ENCODE assay signal across 8 mouse cellular contexts in the genomic region with DNA sequence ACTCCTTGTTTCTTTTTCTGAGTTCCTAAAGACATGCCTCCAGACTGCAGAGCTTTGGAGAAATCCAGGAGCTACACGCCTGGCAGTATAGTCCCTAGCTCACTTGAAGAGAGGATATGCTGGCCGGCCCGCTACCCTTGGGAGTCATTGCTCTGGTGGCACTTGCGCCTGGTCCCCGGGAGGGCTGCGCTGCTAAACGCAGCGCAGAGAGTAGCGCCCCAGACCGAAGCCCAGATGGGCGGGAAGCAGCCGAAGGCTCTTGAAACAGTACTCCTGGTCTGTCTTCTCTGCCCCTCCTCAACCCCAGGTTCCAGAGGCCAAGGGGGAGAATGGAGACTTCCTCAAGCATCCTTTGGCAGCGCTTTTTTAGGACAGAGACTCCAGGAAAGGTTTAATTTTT. TPM values are rescaled to one million over a fixed set of nuclear protein-coding genes. Genes with fewer than 3 reads are reported as not detected.
DNase-seq lines count a peak whose midpoint lies in the region; TF ChIP-seq lines count a peak whose summit lies in the region.

No protein-coding gene starts in this region.

- TF ChIP-seq CTCF in heart, adult 2 months (IDR thresholded peaks at IDR 0.05): no peak

- H3K79me2 ChIP-seq in heart, adult 2 months (replicated peaks; ENCODE audit: control insufficient read depth, insufficient read depth, low read length): no peaks in the 10 kb centered on the region

- TF ChIP-seq EP300 in heart, adult 2 months (IDR thresholded peaks at IDR 0.05; ENCODE audit: insufficient read depth, low read depth, low read length): no peak

- 1% methylated on average over 13 of the region's 13 CpGs for WGBS in heart, adult 2 months
- WGBS in hindbrain, embryonic 10.5 days: under 1% methylated on average over 13 of the region's 13 CpGs
- WGBS in midbrain, embryonic 10.5 days: under 1% methylated on average over 13 of the region's 13 CpGs

- no peak for TF ChIP-seq POLR2A in heart, adult 2 months (IDR thresholded peaks at IDR 0.05; ENCODE audit: insufficient read depth, low read depth, low read length)

- DNase-seq in heart, adult 2 months: no peak
- no peak for DNase-seq in heart, postnatal 36 days
- no peak for DNase-seq in ES-E14 (ENCODE audit: low read depth, low spot score)
- DNase-seq in hindbrain, embryonic 10.5 days (ENCODE audit: low spot score): no peak
- DNase-seq in midbrain, embryonic 10.5 days (ENCODE audit: low spot score): no peak
- DNase-seq in retina, postnatal 1 day: no peak
- DNase-seq in right cerebral cortex, postnatal 4 days: no peak
- DNase-seq in adrenal gland, adult 8-10 months: no peak

- H3K27ac ChIP-seq in heart, adult 2 months: no peak overlapping the region
- no peak overlapping the region for H3K27ac ChIP-seq in ES-E14 (ENCODE audit: insufficient read depth, low read depth, low read length, poor library complexity, severe bottlenecking)
- peak overlapping the region; percentile 81 for H3K27ac ChIP-seq in hindbrain, embryonic 10.5 days
- H3K27ac ChIP-seq in midbrain, embryonic 10.5 days (replicated peaks): peak overlapping the region; percentile 77

- H3K4me1 ChIP-seq in heart, adult 2 months (ENCODE audit: control insufficient read depth, insufficient read depth, low read length): no peaks in the 10 kb centered on the region
- H3K4me1 ChIP-seq in ES-E14 (ENCODE audit: control insufficient read depth in 2 of 2, insufficient read depth in 2 of 2, low read length in 2 of 2, poor library complexity in 1 of 2): no peaks in the 10 kb centered on the region
- peaks cover 72% of the 10 kb centered on the region for H3K4me1 ChIP-seq in hindbrain, embryonic 10.5 days (replicated peaks)
- peaks cover 70% of the 10 kb centered on the region for H3K4me1 ChIP-seq in midbrain, embryonic 10.5 days

- no peak overlapping the region for H3K9ac ChIP-seq in heart, adult 2 months (ENCODE audit: low read depth, low read length)
- H3K9ac ChIP-seq in ES-E14 (ENCODE audit: insufficient read depth, low read depth, low read length, poor library complexity, severe bottlenecking): no peak overlapping the region

- H3K36me3 ChIP-seq in heart, adult 2 months (ENCODE audit: control insufficient read depth, insufficient read depth, low read length): no peaks in the 10 kb centered on the region
- no peaks in the 10 kb centered on the region for H3K36me3 ChIP-seq in ES-E14 (ENCODE audit: control insufficient read depth, insufficient read depth, low read length, poor library complexity, severe bottlenecking)
- no peaks in the 10 kb centered on the region for H3K36me3 ChIP-seq in hindbrain, embryonic 10.5 days
- no peaks in the 10 kb centered on the region for H3K36me3 ChIP-seq in midbrain, embryonic 10.5 days

- peak overlapping the region; percentile 43 for H3K4me3 ChIP-seq in heart, adult 2 months
- peak overlapping the region; percentile 46 to 66 for H3K4me3 ChIP-seq in ES-E14 (ENCODE audit: insufficient read depth in 1 of 2, low read depth in 1 of 2, low read length in 2 of 2, poor library complexity in 1 of 2, severe bottlenecking in 1 of 2)
- peak overlapping the region; percentile 55 for H3K4me3 ChIP-seq in hindbrain, embryonic 10.5 days
- H3K4me3 ChIP-seq in midbrain, embryonic 10.5 days: peak overlapping the region; percentile 55

- intact Hi-C loops in heart, adult 2 months (cut with DNase I): loop anchor here (10.0 kb wide), 1 partner anchor 364 kb away; the partner anchor contains the start of gene Nr5a1
- intact Hi-C loops in heart, postnatal 36 days (cut with DNase I): no loop called here

- H3K9me3 ChIP-seq in ES-E14 (ENCODE audit: control insufficient read depth, insufficient read depth, low read depth, low read length): no peaks in the 10 kb centered on the region
- no peaks in the 10 kb centered on the region for H3K9me3 ChIP-seq in hindbrain, embryonic 10.5 days
- no peaks in the 10 kb centered on the region for H3K9me3 ChIP-seq in midbrain, embryonic 10.5 days (replicated peaks)

- H3K27me3 ChIP-seq in heart, adult 2 months (ENCODE audit: control insufficient read depth, insufficient read depth, low read length): peaks cover 45% of the 10 kb centered on the region
- peaks cover 100% of the 10 kb centered on the region for H3K27me3 ChIP-seq in hindbrain, embryonic 10.5 days (ENCODE audit: insufficient read depth, poor library complexity, severe bottlenecking)
- peaks cover 100% of the 10 kb centered on the region for H3K27me3 ChIP-seq in midbrain, embryonic 10.5 days (ENCODE audit: low read depth, poor library complexity, severe bottlenecking)

- in situ Hi-C loops in ES-E14 (cut with MboI; ENCODE audit: low sequenced_read_pairs in 2 of 2, unreplicated experiment in 2 of 2): no loop called here

TF ChIP-seq in ES-E14, 5 proteins besides CTCF, POLR2A, EP300 and RAD21:
- TF ChIP-seq MAFK (IDR thresholded peaks at IDR 0.05; ENCODE audit: insufficient read depth, low read depth, low read length) (no peak), ZNF384 (IDR thresholded peaks at IDR 0.05; ENCODE audit: low read depth, low read length) (no peak), HCFC1 (IDR thresholded peaks at IDR 0.05; ENCODE audit: borderline replicate concordance, insufficient read depth, low read length) (no peak), ZC3H11A (IDR thresholded peaks at IDR 0.05; ENCODE audit: borderline replicate concordance, low read depth, low read length) (no peak)
TF ChIP-seq in ES-E14: peak in this region for 0.

RNA-seq across cellular contexts. Expression of gene Lhx2, which starts 11.3 kb away (rescaled TPM):
- total RNA-seq in heart, adult 2 months (2021): not detected
- polyA plus RNA-seq in heart, adult 2 months (2012; rRNA removed): 0.06 TPM in 1 of 2 replicates, not detected in the other
- total RNA-seq in heart, postnatal 36 days (2021): not detected
- total RNA-seq in ES-E14 (2012; rRNA removed): 0.32 and 0.36 TPM in 2 replicates
- polyA plus RNA-seq in hindbrain, embryonic 10.5 days (2016; fragmentation: Nextera tagmentation; extraction: Ambion mirVana): 17.4 and 26.4 TPM in 2 replicates
- polyA plus RNA-seq in midbrain, embryonic 10.5 days (2016; fragmentation: Nextera tagmentation; extraction: Ambion mirVana): 23.3 and 29.0 TPM in 2 replicates
- not detected for total RNA-seq in adrenal gland, adult 8-10 months (2022)

Comparison
In these comparisons a context has a peak if more than half of its experiments do, and no peak if none do; other contexts are left out.
1. H3K27ac ChIP-seq: peak in hindbrain, embryonic 10.5 days (single experiment) and midbrain, embryonic 10.5 days (single experiment); none in heart, adult 2 months (single experiment) and ES-E14 (single experiment).
2. Peak in every context shown above with its lines, with median percentiles within 50 percentile points of each other: H3K4me3 ChIP-seq.